Mouse (Mus musculus) midbrain, embryonic 12.5 days (tissue): ENCODE measurements around the gene Aff4. TPM values are rescaled to one million over a fixed set of nuclear protein-coding genes. Genes with fewer than 3 reads are reported as not detected.

ENCODE experiments used
- ATAC-seq: fragments of 200-750 bp; cut with Nextera tagmentation; 2 replicates; pipeline ENCODE4 v1.8.0; 2017; ENCODE audit warnings: low read depth, moderate TSS enrichment, moderate library complexity; ENCODE audit not compliant: low FRiP score
- H3K27ac ChIP-seq: fragments of 300-500 bp; sonication (generic); replicated peaks from 2 replicates; pipeline ENCODE4 v1.5.1; 2016; ENCODE audit warnings: mild to moderate bottlenecking
- H3K27me3 ChIP-seq: fragments of 300-500 bp; sonication (generic); 2 replicates; pipeline ENCODE4 v1.6.1; 2016; ENCODE audit warnings: mild to moderate bottlenecking
- H3K36me3 ChIP-seq: fragments of 300-500 bp; sonication (generic); 2 replicates; pipeline ENCODE4 v1.6.1; 2016
- H3K4me1 ChIP-seq: fragments of 300-500 bp; sonication (generic); 2 replicates; pipeline ENCODE4 v1.6.1; 2016
- H3K4me2 ChIP-seq: fragments of 300-500 bp; sonication (generic); replicated peaks from 2 replicates; pipeline ENCODE4 v1.6.1; 2016; ENCODE audit warnings: mild to moderate bottlenecking, moderate library complexity
- H3K4me3 ChIP-seq: fragments of 300-500 bp; sonication (generic); 2 replicates; pipeline ENCODE4 v1.5.1; 2016; ENCODE audit warnings: mild to moderate bottlenecking
- H3K9ac ChIP-seq: fragments of 300-500 bp; sonication (generic); replicated peaks from 2 replicates; pipeline ENCODE4 v1.6.1; 2016; ENCODE audit warnings: mild to moderate bottlenecking, moderate library complexity
- H3K9me3 ChIP-seq: fragments of 300-500 bp; sonication (generic); 2 replicates; pipeline ENCODE4 v1.6.1; 2016; ENCODE audit warnings: mild to moderate bottlenecking
- WGBS: fragments of 180-500 bp; shearing (Covaris S2); methylation state at CpG from one replicate; pipeline ENCODE4 v1.1.7; 2016; 5-methylcytosine and 5-hydroxymethylcytosine counted together
- polyA plus RNA-seq: library from polyadenylated mRNA; unstranded; fragments of >200 nt; fragmentation: Nextera tagmentation; extraction: Ambion mirVana; gene quantifications from 2 replicates; pipeline ENCODE4 v1.2.1, GENCODE M21; 2016

Aff4 gene
- polyA plus RNA-seq, 1 experiment from 2014 or later = 77.4 TPM

DNA sequence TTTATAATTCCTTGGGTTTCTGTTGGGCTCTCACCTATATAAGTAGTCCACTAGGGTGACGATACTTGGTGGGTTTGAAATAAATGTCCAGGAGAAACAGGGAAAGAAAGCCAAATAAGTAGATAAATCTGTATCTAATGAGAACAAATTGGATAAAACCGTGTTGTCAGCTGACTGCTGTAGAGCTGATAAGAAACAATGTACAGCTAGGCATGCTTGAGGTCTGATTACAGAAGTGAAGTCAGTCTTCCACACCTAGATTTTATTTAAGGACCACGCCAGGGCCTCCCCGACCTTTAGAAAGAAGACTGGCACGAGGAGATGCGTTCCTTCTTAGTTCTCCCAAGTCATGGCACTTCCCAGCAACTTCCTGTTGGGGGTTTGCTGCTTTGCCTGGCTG, 82.4 kb downstream of the Aff4 start:
- WGBS = 74% methylated on average over 6 of the region's 6 CpGs
- Histone ChIP-seq H3K4me2 (no peak overlapping the region), H3K9me3 (no peaks in the 10 kb centered on the region), H3K36me3 (peaks cover 8% of the 10 kb centered on the region), H3K27ac (no peak overlapping the region), H3K4me1 (peaks cover 15% of the 10 kb centered on the region), H3K9ac (no peak overlapping the region), H3K27me3 (no peaks in the 10 kb centered on the region), H3K4me3 (no peak overlapping the region)
- no peak for ATAC-seq

- Histone ChIP-seq H3K27ac (no peak overlapping the region), H3K36me3 (no peaks in the 10 kb centered on the region), H3K27me3 (no peaks in the 10 kb centered on the region), H3K9me3 (no peaks in the 10 kb centered on the region), H3K4me3 (no peak overlapping the region), H3K4me1 (peaks cover 5% of the 10 kb centered on the region), H3K9ac (no peak overlapping the region), H3K4me2 (no peak overlapping the region)
- WGBS = 87% methylated on average over 8 of the region's 8 CpGs
- ATAC-seq = no peak
These were observed 84.9 kb downstream of the Aff4 start for GRCm38 (mm10) chr11:53435504-53435903.

DNA sequence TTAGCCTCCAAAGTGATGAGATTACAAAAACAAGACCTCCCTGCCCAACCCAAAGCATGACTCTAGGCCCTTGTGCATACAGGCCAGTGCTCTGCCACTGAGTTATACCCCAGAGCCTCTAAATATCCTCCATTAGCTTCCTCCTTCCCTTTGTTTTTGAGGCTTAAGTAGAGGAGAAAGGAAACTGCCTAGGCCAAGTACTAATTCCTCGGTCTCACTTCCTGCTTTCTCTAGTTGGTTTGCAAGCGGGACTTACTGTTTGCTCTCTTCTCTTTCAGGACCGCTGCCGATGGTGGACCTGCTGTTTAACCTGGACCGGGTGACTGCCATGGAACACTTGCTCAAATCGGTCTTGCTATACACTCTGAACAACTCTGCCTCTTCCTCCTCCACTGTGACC, 85.7 kb downstream of the Aff4 start:
- Histone ChIP-seq H3K9me3 (no peaks in the 10 kb centered on the region), H3K4me2 (no peak overlapping the region), H3K27me3 (no peaks in the 10 kb centered on the region), H3K36me3 (no peaks in the 10 kb centered on the region), H3K9ac (no peak overlapping the region), H3K4me3 (no peak overlapping the region), H3K27ac (no peak overlapping the region), H3K4me1 (peaks cover 3% of the 10 kb centered on the region)
- no peak for ATAC-seq
- 89% methylated on average over 6 of the region's 6 CpGs for WGBS

DNA sequence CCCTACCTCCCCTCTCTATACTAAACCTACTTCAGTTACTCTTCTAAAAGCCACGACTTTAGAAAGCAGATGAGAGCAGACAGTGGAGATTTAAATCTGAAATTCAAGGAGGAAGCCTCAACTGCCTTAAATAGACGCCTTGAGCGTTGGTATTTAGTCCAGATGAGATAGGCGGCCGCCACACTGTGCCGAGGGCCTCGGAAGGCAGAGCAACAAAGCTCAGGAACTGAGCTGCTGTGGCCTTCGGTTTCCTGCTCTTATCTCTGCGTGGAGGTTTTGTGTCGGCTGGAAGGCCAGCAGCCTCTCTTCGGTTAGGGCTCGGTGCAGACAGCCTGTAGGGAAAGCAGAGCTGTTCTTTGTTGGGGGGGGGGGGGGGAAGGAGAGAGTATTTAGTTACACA, 91.3 kb downstream of the Aff4 start:
- H3K4me2 ChIP-seq = no peak overlapping the region
- H3K9ac ChIP-seq = no peak overlapping the region
- H3K4me3 ChIP-seq = no peak overlapping the region
- no peak for ATAC-seq
- H3K27ac ChIP-seq = no peak overlapping the region
- H3K27me3 ChIP-seq = no peaks in the 10 kb centered on the region
- H3K4me1 ChIP-seq = no peaks in the 10 kb centered on the region
- 49% methylated on average over 12 of the region's 12 CpGs for WGBS
- H3K9me3 ChIP-seq = no peaks in the 10 kb centered on the region
- no peaks in the 10 kb centered on the region for H3K36me3 ChIP-seq

DNA sequence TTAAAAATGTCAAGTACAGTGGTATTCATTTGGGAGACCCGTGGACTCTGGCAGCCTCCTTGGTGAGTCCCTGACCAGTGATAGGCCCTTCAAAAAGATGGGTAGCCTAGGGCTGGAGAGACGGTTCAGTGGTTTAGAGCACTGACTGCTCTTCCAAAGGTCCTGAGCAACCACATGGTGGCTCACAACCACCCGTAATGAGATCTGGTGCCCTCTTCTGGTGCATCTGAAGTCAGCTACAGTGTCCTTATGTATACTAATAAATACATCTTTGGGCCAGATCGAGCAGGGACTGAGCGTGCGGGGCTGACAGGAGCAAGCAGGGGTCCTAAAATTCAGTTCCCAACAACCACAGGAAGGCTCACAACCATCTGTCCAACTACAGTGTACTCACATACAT, 93.2 kb downstream of the Aff4 start:
- Histone ChIP-seq H3K9me3 (no peaks in the 10 kb centered on the region), H3K4me2 (no peak overlapping the region), H3K27me3 (no peaks in the 10 kb centered on the region), H3K9ac (no peak overlapping the region), H3K27ac (no peak overlapping the region), H3K36me3 (no peaks in the 10 kb centered on the region), H3K4me1 (no peaks in the 10 kb centered on the region), H3K4me3 (no peak overlapping the region)
- no peak for ATAC-seq
- 44% methylated on average over 6 of the region's 6 CpGs for WGBS

GRCm38 (mm10) chr11:53445562-53445961, 94.9 kb downstream of the Aff4 start:
- Histone ChIP-seq H3K36me3 (no peaks in the 10 kb centered on the region), H3K4me1 (no peaks in the 10 kb centered on the region), H3K9ac (no peak overlapping the region), H3K9me3 (no peaks in the 10 kb centered on the region), H3K4me3 (no peak overlapping the region), H3K27me3 (no peaks in the 10 kb centered on the region; the same call in 1 of the 2 replicates), H3K4me2 (no peak overlapping the region), H3K27ac (no peak overlapping the region)
- no peak for ATAC-seq
- WGBS = 59% methylated on average over 13 of the region's 13 CpGs

GRCm38 (mm10) chr11:53446183-53446582, 95.5 kb downstream of the Aff4 start:
- WGBS = 87% methylated on average over 13 of the region's 13 CpGs
- Histone ChIP-seq H3K36me3 (no peaks in the 10 kb centered on the region), H3K4me1 (no peaks in the 10 kb centered on the region), H3K27me3 (no peaks in the 10 kb centered on the region; the same call in 1 of the 2 replicates), H3K4me2 (no peak overlapping the region), H3K4me3 (no peak overlapping the region), H3K9me3 (no peaks in the 10 kb centered on the region), H3K27ac (no peak overlapping the region), H3K9ac (no peak overlapping the region)
- no peak for ATAC-seq

- Histone ChIP-seq H3K4me1 (no peaks in the 10 kb centered on the region), H3K27me3 (peaks cover 4% of the 10 kb centered on the region; the same call in 1 of the 2 replicates), H3K9me3 (no peaks in the 10 kb centered on the region), H3K9ac (no peak overlapping the region), H3K4me3 (no peak overlapping the region), H3K36me3 (no peaks in the 10 kb centered on the region), H3K4me2 (no peak overlapping the region), H3K27ac (no peak overlapping the region)
- 88% methylated on average over 8 of the region's 8 CpGs for WGBS
- no peak for ATAC-seq
These were observed 97.4 kb downstream of the Aff4 start for GRCm38 (mm10) chr11:53447996-53448395.

- Histone ChIP-seq H3K9ac (no peak overlapping the region), H3K4me1 (no peaks in the 10 kb centered on the region), H3K4me3 (no peak overlapping the region), H3K4me2 (no peak overlapping the region), H3K27me3 (peaks cover 4% of the 10 kb centered on the region; the same call in 1 of the 2 replicates), H3K36me3 (no peaks in the 10 kb centered on the region), H3K27ac (no peak overlapping the region), H3K9me3 (no peaks in the 10 kb centered on the region)
- ATAC-seq = no peak
- 88% methylated on average over 1 of the region's 1 CpGs for WGBS
These were observed 97.9 kb downstream of the Aff4 start for GRCm38 (mm10) chr11:53448529-53448928.

- ATAC-seq = no peak
- 65% methylated on average over 15 of the region's 15 CpGs for WGBS
- H3K9me3 ChIP-seq = no peaks in the 10 kb centered on the region
- no peak overlapping the region for H3K27ac ChIP-seq
- peaks cover 13% of the 10 kb centered on the region for H3K27me3 ChIP-seq
- H3K4me2 ChIP-seq = no peak overlapping the region
- H3K9ac ChIP-seq = no peak overlapping the region
- no peaks in the 10 kb centered on the region for H3K36me3 ChIP-seq
- no peak overlapping the region for H3K4me3 ChIP-seq
- no peaks in the 10 kb centered on the region for H3K4me1 ChIP-seq
These were observed 99.6 kb downstream of the Aff4 start for GRCm38 (mm10) chr11:53450070-53450705.

DNA sequence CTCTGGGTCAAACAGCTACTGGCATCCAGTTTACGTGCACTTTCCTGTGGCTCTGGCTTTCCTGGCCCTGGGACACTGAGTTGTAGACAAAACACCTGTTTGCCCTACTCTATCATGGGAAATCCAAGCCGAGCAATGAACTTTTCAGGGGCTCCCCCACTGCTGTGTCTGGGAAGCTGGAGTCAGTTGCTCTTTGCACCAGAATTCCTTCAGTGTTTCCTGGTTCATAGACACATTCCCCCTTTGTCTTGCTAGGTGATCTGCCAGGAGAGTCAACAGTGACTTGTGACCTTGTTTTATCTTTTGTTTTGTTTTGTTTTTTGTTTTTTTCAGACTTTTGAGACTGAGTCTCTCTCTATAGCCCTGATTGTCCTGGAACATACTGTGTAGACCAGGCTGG, 100.7 kb downstream of the Aff4 start:
- H3K4me2 ChIP-seq = no peak overlapping the region
- 80% methylated on average over 2 of the region's 2 CpGs for WGBS
- peaks cover 23% of the 10 kb centered on the region for H3K27me3 ChIP-seq
- H3K9ac ChIP-seq = no peak overlapping the region
- H3K36me3 ChIP-seq = no peaks in the 10 kb centered on the region
- H3K9me3 ChIP-seq = no peaks in the 10 kb centered on the region
- no peak for ATAC-seq
- no peaks in the 10 kb centered on the region for H3K4me1 ChIP-seq
- no peak overlapping the region for H3K4me3 ChIP-seq
- H3K27ac ChIP-seq = no peak overlapping the region

DNA sequence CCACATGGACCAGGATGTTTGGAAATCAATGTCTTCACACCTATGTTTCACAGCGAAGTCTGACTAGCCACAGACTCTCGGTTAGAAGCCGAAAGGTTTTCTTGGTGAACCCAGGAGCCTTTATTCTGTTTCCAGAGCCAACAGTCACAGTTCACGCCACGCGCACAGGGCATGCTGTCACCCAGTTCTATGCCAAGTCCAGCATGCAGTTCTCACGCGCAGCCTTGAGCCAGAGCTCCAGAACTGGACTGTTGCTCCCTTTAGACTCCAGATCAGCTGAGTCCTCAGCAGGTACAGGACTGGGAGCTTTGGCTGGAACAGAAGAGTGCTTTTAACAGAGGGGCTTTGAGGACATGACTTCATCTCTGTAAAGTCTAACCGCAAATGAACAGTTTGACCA, 101.8 kb downstream of the Aff4 start:
- Histone ChIP-seq H3K4me1 (peaks cover 7% of the 10 kb centered on the region; the same call in 1 of the 2 replicates), H3K9ac (no peak overlapping the region), H3K27ac (no peak overlapping the region), H3K4me2 (no peak overlapping the region), H3K9me3 (no peaks in the 10 kb centered on the region), H3K36me3 (no peaks in the 10 kb centered on the region), H3K4me3 (no peak overlapping the region), H3K27me3 (peaks cover 34% of the 10 kb centered on the region)
- 94% methylated on average over 9 of the region's 9 CpGs for WGBS
- ATAC-seq = no peak

- peaks cover 8% of the 10 kb centered on the region; the same call in 1 of the 2 replicates for H3K4me1 ChIP-seq
- no peaks in the 10 kb centered on the region for H3K9me3 ChIP-seq
- no peak overlapping the region for H3K4me3 ChIP-seq
- no peaks in the 10 kb centered on the region for H3K36me3 ChIP-seq
- H3K27ac ChIP-seq = no peak overlapping the region
- no peak overlapping the region for H3K9ac ChIP-seq
- ATAC-seq = no peak
- 86% methylated on average over 5 of the region's 5 CpGs for WGBS
- no peak overlapping the region for H3K4me2 ChIP-seq
- H3K27me3 ChIP-seq = peaks cover 40% of the 10 kb centered on the region
These were observed 102.4 kb downstream of the Aff4 start for GRCm38 (mm10) chr11:53453031-53453430.
